Mouse (Mus musculus) central nervous system, embryonic 18 days (tissue): Measurements from ENCODE around the gene Tldc1. TPM values are rescaled to one million over a fixed set of nuclear protein-coding genes. Genes with fewer than 3 reads are reported as not detected.

ENCODE experiments used
- polyA plus RNA-seq: library from polyadenylated mRNA; depleted of rRNA; stranded (reverse); fragments of >200 nt; gene quantifications from 2 replicates; pipeline ENCODE4 v1.2.3, GENCODE M21; 2012; rRNA removed

The Tldc1 gene
- polyA plus RNA-seq = 13.9 and 14.5 TPM in 2 replicates

DNA sequence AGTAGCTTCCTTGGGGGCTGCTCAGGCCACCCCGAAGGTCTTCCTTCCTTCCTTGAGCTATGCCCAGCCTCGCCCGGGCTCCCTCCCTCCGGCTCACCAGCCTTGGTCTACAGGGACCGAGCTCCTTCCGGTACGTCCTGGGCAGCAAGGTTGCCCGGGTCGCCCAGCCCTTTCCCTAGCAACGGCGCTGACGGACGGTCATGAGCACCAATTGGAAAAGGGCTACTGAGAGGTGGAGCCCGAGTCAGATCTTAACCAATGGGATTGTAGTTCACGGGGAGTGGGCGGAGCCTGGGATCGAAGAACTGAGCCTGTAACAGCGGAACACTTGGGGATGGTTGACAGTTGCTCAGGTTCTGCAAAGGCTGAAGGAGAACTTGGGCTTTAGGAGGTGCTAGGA, at the start of gene Tldc1:
Gene Tldc1, minus strand, starts transcription at position 154 of the 400 bp plus-strand sequence.

Other genes starting within 250 kb of the Tldc1 start
- gene Mbtps1, start 219.7 kb downstream of the Tldc1 start, polyA plus RNA-seq = 72.5 and 75.5 TPM in 2 replicates
- 76.3 and 83.7 TPM in 2 replicates for gene Hsdl1, start 203.2 kb downstream of the Tldc1 start, polyA plus RNA-seq
- 0.53 and 0.62 TPM in 2 replicates for gene Dnaaf1, start 203.2 kb downstream of the Tldc1 start, polyA plus RNA-seq
- gene Taf1c, start 173.2 kb downstream of the Tldc1 start, polyA plus RNA-seq = 22.8 and 24.0 TPM in 2 replicates
- 0.27 and 0.51 TPM in 2 replicates for gene Adad2, start 165.7 kb downstream of the Tldc1 start, polyA plus RNA-seq
- gene Kcng4, start 142.7 kb downstream of the Tldc1 start, polyA plus RNA-seq = 0.19 and 0.41 TPM in 2 replicates
- gene Wfdc1, start 112.1 kb downstream of the Tldc1 start, polyA plus RNA-seq = 8.6 and 9.7 TPM in 2 replicates
- 0.27 and 0.30 TPM in 2 replicates for gene Atp2c2, start 78.4 kb downstream of the Tldc1 start, polyA plus RNA-seq
- 261 and 319 TPM in 2 replicates for gene Cotl1, start 62.1 kb upstream of the Tldc1 start, polyA plus RNA-seq
- gene Klhl36, start 83.8 kb upstream of the Tldc1 start, polyA plus RNA-seq = 13.8 and 15.7 TPM in 2 replicates
- 101 and 112 TPM in 2 replicates for gene Usp10, start 131.9 kb upstream of the Tldc1 start, polyA plus RNA-seq
- gene Gm20388, start 132.4 kb upstream of the Tldc1 start, polyA plus RNA-seq = 45.4 and 47.0 TPM in 2 replicates
- gene Crispld2, start 214.0 kb upstream of the Tldc1 start, polyA plus RNA-seq = 2.2 and 7.5 TPM in 2 replicates